Mouse (Mus musculus): Measurements from ENCODE around the gene Zfp512b.

Zfp512b gene

DNA sequence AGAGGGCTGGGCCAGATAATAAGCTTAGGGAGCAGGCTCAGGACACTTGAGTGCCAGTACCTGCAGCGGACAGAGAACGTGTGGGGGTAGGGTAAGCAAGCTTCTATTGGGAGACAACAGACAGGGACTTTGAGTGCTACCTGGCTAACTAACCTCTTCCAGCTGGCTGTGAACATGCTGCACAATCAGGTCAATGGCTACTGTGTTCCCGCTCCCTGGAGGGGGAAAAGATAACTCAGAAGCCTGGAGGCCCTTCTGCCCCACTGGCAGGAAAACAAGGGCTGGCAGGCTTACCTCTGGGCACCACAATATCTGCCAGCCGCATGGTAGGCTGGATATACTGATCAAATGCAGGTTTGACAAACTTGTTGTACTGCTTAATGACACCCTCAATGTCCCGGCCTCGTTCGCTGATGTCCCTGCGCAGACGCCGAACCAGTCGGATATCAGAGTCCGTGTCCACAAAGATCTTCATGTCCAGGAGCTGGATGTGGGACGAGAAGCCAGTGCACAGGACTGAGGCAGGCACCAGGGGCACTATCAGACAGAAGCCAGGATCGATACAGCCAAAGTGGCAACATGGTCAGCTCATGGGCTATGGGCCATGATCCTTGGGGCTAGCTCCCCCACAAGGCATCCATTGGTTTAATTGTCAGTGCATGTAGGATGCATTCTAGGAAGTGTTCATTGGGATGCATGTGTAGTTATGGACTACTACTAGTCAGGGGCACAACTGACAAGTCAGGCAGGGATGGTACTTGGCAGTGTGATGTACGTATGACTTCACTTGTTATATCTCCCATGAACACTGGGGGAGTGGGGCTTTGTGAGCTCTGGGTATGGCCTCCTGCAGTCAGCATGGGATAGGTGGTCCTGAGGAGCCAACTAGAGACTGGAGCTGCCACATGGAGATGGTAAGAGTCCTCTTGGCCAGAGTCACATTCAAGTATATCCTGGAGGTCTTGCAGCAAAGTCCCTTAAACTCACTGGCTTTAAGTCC lies 19.4 kb downstream of the Zfp512b start:
- DNase-seq: peak; percentile 2

DNA sequence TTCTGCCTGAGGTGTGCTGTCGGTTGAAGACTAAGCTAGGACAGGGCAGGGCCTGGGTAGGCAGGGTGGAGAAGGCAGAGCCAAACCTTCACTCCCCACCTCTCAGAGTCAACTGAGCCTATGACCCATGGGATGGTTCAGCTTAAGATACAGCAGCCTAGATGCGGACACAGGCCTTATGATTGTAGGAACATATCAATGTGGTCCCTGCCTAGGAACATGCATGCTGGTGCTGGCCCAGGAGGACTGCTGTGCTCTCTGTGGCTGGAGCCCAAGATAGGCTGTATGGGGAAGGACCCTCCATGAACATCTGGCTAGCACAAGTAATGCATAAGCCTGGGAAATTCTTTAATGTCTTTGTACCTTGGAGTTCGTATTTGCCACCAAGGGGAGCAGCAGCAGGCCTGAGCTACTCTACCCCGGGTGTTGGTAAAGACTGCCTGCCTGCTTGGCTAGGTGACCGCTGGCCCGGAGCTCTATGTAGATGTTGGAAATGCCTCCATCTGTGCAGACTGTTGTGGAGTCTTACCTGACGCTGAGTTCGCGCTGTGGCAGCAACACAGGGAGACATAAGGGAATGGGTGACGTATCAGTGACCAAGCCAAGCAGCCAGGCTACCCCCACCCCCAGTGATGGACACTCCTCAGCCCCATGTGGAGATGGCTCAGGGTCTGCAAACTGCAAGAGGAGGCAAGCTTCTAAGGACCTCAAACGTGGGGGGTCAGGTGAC lies 20.5 kb downstream of the Zfp512b start:
- DNase-seq: peak; percentile 1

DNA sequence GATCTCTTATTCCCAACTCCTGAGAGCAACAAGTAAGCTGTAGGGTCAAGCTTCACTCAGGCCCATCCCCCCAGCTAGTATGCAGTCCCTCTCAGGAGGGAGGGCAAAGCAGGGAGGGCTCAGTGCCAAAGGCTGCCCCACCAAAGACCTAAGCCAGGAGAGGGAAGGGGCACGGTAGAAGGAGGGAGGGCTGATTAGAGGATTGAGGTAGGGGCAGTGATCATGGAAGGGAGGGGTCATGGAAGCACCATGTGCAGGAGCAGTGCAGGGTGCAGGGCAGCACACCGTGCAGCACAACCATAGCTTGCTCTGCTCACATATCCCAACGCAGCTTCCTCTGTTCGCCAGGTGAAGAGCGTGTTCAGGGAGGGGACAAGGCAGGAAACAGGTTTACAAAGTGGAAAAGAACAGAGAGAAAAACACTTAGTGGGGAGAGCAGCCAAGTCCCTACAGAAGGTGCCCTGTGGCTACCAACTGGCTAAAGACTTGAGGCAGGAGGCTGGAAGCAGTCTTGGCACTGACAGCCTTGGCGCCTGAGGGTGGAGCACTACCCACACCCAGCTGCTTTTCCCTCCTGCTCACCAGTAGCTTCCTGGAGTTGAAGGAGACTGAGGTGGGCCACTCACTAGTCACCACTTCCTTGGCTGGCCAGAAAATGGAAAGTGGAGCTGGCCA lies 21.5 kb downstream of the Zfp512b start:
- DNase-seq: peak; percentile 1

DNA sequence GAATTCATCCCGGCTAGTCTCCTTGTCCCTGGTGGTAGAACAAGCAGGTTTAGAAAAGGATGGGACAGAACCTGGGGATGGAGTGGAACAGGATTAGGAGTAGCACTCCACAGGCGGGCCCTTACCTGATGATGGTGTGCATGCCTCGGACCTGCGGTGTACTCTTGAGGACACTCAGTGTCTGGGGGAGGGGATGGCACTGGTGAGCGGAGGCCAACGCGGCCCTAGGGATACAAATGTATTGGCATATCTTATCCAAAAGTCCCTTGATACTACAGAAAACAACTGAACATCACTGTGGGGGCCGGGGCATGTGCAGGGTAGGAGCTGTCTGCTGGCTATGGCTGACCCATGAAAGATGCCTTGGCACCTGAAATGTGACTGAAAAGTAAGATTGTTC lies 22.2 kb downstream of the Zfp512b start:
- no peak for DNase-seq

DNA sequence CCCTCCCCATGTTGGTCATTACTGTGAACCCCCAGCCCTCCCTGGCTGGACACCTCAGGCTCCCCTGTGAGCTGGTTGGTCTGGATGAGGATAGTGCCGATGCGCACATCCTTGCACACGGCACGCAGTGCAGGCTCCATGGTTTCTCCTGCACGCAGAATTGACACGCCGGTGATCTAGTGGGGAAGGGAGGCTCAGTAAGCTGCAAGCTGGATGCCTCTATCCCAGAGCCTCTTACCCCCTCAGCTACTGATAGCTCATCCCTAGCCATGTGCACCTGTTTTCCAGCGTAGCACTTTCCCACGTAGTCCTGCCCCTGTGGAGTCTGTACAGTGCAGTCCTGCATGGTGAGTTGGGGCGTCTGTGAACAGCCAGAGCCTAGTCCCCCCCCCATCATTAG lies 22.7 kb downstream of the Zfp512b start:
- DNase-seq: no peak

DNA sequence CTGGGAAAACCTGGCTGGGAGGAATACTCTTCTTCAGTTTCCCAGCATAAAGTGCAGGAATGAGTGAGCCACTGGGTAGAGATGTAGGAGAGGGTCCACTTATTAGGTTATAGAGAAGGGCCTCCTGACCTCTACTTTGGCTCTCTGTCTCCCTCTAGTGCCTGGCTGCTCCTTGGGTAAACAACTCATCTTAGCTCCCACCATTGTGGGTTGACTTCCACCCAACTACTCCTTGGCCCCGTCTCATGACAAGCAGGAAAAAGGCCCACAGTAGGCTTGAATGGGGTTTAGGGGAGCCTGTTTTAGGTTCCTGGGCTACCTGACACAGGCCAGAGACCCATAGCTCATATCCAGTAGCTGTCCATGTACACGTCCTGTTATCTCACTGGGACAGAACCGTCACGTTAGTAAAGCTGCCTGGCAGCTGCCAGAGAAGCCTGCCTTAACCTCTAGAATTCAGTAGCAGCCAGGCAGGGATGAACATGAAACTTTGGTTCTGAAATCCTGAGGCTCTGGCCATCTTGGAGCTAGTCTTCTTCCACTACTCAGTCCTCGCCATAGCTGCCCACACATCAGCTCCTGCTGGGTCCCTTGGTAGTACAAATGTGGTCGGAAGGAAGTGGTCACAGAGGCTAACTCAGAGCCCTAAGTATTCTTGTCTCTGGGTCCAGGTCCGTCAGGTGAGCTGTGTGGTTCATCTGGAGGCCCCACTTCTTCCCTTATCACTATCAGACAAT lies 24.2 kb downstream of the Zfp512b start:
- no peak for DNase-seq

DNA sequence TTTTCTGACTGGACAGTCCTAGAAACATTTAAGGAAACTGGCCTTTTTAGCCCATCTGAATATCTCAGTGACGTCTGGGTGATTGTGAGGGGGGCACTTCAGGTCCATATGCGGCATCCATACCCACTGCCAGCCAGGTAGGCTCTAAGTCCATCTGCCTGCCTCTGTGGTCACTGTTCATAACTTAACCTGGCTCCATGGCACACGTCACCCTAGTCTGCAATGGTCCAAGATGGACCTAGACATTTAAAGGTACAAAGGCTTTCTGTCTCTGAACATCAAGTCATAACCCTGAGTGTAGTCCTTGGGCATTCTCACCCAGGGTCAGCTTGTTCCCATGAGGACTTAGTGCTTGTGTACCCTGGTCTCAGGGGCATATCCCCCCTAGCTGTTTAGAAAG lies 25.3 kb downstream of the Zfp512b start:
- DNase-seq: no peak

DNA sequence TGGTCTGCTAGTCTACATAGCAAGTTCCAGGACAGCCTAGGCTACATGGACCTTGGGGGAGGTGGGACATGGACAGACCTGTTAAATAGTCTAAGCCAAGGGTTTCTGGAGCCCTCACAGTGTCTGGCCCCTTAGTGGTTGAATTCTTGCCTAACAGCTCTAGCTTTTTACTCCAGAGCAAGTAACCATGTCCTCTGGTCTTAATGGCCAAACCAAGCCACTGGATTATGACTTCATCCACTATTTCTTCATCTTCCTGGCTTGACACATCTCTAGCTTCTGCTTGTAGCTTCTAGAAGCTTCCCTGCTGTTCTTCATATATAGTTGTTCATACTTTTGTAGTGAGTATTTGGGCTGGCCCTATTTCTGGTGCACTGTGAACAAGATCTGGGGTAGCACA lies 38.8 kb downstream of the Zfp512b start:
- no peak for DNase-seq

DNA sequence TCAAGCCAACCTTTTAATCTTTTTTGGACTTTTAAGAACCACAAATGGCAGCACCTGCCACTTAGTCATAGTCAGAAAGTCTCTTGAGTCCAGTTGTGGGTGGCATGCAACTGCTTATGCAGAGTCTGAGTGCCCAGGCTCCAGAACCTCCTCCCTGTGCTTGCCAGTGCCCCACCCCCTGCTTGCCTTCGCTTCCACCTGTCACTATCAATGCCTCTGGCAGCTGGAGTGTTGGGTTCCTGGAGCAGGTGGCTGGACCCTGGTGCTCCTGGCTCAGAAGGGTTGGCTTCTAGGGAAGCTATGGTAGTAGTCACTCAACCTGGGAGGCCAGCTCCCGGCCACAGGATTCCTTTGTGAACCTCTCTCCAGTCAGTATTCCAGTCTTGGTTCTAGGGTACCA lies 42.4 kb downstream of the Zfp512b start:
- no peak for DNase-seq

DNA sequence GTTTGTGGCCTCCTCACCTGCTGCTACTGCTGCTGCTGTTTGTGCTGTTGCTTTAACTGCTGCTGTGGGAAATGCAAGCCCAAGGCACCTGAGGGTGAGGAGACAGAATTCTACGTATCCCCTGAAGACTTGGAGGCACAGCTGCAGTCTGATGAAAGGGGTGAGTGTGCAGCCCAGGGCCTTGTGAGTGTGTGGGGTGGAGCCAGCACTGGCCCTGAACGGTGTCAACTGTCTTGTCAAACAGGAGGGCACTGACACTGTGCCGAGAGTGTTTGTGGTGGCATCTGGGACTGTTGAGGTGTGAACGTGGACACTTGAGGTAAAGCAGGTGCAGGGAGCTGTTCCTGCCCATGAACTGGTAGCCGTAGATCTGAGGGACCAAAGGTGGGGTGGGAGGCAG lies 43.9 kb downstream of the Zfp512b start:
- DNase-seq: no peak

DNA sequence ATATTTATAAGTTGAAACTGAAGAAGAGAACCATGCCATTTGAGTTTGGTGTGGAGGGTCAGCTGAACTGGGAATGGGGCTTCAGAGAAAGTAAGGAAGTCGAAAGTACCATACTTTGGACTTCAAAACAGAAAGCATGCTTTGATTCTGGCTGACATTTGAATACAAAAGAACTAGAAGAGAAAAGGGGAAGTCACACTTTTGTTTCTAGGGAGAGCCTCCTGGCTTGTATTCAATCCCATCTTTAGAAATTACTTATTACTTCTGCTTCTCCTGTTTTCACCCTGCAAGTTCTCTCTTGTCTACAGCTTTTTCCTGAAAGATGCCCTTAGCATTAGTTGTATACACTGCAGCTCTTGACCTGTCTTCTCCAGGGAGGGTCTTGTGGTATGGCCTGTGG lies 44.4 kb downstream of the Zfp512b start:
- DNase-seq: no peak

DNA sequence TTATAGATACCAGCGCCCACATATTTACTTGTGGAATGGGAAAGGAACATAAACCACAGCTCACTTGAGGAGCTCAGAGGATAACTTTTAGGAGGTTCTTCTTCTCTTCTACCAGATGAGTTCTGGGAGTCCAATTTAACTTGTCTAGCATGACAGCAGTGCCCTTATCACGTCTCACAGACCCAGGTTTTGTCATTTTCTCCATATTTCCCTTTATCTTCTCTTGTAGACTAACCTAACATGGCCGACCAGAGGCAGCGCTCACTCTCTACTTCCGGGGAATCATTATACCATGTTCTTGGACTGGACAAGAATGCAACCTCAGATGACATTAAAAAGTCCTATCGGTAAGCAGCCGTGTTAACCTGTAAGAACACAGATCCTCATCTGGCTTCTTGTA lies 46.5 kb downstream of the Zfp512b start:
- no peak for DNase-seq

DNA sequence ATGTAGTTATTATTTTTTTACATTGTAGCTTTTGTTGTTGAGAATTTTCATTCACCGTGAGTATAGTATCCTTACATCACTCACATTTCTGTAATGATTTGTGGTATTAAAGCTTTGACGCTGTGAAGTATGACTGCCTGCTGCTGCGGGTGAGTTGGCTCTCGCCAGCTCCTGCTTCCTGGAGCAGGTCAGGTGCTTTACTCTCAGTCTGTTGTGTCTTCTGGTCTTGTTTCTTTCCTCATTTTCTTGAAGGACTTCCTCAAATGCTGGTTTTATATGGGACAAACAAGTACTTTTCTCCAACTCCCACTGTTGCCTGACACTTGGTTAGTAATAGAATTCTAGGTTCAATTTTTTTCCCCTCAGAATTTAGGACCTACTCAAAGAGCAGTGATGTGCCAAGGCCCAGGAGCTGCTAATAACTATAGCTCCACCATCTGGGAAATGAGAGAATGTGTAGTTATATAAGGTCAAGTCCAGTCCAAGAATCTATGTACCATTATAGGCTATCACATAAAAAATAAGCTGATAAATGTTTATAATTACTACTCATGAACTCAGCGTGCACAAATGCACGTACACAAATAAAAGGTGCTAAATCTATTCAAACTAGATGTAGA lies 50.7 kb downstream of the Zfp512b start:
- DNase-seq: no peak

DNA sequence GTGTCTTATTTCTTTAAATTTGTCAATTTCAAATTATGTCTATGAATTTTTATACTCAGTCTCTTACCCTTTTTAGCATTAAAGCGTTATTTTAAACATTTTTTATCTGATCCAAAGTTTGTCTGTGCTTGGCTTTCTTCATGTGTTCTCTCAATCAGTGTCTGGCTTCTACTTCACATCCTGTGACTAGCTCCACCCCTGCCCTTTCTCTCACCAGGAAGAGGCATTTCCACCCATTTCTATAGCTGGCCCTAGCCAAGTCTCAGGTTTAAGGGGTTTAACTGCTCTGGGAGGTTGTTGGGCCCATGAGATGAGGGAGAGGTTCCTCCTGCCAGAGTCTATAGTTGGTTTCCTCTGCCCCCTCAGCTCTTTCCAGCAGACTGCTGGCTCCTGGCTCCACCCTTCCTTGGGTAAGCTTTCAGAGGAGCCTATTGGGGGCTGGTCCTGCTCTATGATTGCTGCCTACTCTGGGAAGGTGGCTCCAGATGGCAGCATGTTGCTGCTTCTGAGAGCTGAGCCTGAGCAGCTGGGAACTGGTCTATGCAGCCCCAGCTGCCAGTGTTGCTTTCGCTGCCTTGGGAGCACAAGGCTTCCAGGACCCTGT lies 55.1 kb downstream of the Zfp512b start:
- DNase-seq: no peak

DNA sequence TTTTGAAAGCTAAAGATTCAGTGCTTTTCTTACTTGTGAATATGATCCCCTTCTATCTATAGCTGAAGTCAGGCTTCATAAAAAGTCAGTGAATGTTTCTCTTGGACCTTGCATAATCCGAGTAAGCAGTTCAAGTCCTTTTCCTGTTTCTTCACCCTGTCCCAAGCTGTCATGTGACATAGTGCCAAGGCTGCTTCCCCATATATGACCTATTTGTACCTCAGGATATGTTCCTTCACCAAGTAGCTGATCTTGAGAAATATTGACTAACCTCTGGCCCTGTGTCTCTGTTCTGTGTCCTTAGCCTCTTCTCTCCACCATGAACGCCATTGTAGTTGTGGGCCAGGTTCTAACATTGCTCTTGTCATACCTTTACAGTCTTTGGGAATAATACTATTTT lies 56.2 kb downstream of the Zfp512b start:
- DNase-seq: no peak

DNA sequence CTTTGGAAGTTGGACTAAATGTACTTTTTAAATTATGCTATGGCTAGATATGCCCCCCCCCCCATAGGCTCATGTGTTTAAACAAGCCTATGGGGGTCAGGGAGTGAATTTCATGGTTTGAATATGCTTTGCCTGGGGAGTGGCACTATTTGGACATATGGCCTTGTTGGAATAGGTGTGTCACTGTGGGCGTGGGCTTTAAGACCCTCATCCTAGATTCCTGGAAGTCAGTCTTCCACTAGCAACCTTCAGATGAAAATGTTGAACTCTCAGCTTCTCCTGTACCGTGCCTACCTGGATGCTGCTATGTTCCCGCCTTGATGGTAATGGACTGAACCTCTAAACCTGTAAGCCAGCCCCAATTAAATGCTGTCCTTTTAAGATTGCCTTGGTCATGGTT lies 60.0 kb downstream of the Zfp512b start:
- DNase-seq: no peak
